Mouse (Mus musculus) kidney, postnatal 14 days (tissue): ENCODE data around the gene Fadd.

ENCODE experiments used
- DNase-seq: peaks from one replicate; pipeline ENCODE4 v3.0.0; 2022; ENCODE audit warnings: mixed read lengths

Fadd gene

DNA sequence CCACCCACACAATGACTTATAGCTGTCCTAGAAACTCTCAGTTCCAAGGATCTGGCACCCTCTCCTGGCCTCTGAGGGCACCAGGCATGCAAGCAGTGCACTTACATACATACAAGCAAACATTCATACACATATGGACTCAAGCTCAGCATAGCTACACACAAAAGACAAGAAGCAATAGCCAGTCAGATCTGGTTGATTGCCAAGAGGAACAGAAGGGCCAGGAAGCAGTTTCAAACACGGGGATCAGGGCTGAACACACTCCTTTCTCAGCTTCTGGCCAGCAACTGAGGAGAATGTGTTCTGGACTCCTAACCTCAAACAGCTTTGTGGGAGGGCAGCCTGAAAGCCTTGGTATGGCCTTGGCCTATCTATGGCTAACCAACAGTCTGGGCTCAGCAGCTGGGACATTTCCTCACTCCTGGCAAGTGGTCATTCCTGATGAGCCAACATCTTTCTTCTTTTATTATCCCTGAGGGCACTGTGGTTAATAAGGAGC, 54.5 kb downstream of the Fadd start:
- peak; percentile 10 for DNase-seq
